Mouse (Mus musculus): ENCODE results near the gene Stac2.

Stac2 gene

GRCm38 (mm10) chr11:98000378-98001140 is 52.7 kb downstream of the Stac2 start:
- in situ Hi-C loops (cut with MboI, MseI): no loop called here

DNA sequence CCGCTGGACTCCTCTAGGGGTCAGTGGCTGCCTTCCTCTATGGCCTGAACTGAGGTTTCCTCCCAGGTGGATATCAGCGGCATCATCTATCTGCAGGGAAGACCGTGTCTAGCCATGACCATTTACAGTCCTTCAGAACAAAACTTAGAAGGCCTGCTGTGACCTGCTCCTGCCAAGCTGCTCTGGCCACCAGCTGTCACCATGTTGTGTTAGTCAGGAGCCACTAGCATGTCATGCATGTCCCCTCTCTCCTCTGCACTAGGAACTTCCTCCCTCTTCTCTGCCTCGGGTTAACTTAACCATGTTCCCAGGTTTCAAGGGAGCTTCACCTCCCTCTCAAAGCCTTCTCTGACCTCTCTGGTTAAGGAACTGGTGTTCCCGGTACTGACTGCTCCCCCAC is 53.5 kb downstream of the Stac2 start:
- in situ Hi-C loops (cut with MboI, MseI): loop anchor here (25.0 kb wide), 1 partner anchor 212 kb away; the partner anchor contains the start of genes 1700001P01Rik, Lasp1 and Rpl23

DNA sequence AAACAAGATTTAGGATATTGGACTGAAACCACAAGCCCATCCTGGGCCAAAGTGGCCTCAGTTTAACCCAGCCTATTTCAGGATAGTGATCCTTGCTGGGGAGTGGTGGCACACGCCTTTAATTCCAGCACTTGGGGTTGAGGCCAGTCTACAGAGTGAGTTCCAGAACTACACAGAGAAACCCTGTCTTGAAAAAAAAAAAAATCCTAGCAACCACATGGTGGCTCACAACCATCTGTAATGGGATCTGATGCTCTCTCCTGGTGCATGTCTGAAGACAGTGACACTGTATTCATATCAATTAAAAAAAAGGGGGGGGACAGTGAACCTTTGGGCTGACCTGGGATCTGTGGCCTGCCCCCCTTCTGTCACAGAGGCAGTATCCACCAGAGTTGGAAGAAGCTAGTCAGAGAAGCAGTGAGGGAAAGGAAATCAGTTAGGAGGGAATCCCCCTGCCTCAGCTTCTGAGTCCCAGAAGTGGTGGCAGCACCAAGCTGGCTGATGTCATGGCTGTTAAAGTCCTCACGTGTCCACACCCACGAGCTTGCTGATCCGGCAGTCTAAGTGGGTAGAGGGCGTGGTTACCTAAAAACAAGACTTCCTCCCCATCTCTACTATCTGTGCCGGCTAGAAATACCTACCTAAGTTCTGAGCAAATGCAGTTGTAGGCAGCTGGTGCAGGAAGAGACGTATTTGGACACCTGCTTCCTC is 54.2 kb downstream of the Stac2 start:
- in situ Hi-C loops (cut with MboI, MseI): loop anchor here (25.0 kb wide), 1 partner anchor 212 kb away; the partner anchor contains the start of genes 1700001P01Rik, Lasp1 and Rpl23

GRCm38 (mm10) chr11:97998074-97998793 is 55.0 kb downstream of the Stac2 start:
- in situ Hi-C loops (cut with MboI, MseI): loop anchor here (25.0 kb wide), 1 partner anchor 211 kb away; the partner anchor contains the start of genes 1700001P01Rik, Lasp1 and Rpl23

DNA sequence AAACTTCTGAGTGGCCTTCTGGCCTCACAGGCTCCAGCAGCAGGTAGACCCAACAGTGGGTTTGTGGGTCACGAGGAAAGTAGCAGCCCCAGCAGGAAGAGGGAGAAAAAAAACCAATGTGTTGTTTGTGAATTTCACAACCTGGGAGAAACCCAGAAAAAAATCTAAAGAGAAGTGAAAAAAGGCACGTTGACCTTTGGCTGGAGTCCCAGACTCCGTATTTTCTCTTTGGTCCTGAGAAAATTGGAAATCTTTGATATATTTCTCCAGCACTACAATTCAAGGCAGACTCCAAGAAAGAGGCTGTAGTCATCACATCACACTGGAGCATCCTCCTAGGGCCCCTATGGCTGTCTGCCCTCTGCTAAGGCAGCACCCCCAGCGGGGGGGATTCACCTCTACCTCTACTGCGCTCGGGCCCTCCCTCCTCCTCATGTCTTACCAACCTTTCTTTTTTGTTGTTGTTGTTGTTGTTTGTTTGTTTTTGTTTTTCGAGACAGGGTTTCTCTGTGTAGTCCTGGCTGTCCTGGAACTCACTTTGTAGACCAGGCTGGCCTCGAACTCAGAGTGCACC is 55.8 kb downstream of the Stac2 start:
- in situ Hi-C loops (cut with MboI, MseI): loop anchor here (25.0 kb wide), 1 partner anchor 210 kb away; the partner anchor contains the start of genes 1700001P01Rik, Lasp1 and Rpl23

- in situ Hi-C loops (cut with MboI, MseI): loop anchor here (25.0 kb wide), 1 partner anchor 209 kb away; the partner anchor contains the start of genes 1700001P01Rik, Lasp1 and Rpl23
Observed at GRCm38 (mm10) chr11:97996691-97997090, 56.6 kb downstream of the Stac2 start.

- in situ Hi-C loops (cut with MboI, MseI): loop anchor here (25.0 kb wide), 1 partner anchor 208 kb away; the partner anchor contains the start of genes 1700001P01Rik, Lasp1 and Rpl23
Observed at GRCm38 (mm10) chr11:97995564-97996288, 57.5 kb downstream of the Stac2 start, which contains the start of gene Arl5c. Gene Arl5c, minus strand, starts transcription at chr11:97996181.

GRCm38 (mm10) chr11:97994539-97995100 is 58.6 kb downstream of the Stac2 start:
- in situ Hi-C loops (cut with MboI, MseI): loop anchor here (5.0 to 25.0 kb wide), 3 partner anchors 33 to 292 kb away; partner anchors contain the start of genes 1700001P01Rik, Lasp1, Pcgf2 and Psmb3

GRCm38 (mm10) chr11:97988530-97989096 is 64.6 kb downstream of the Stac2 start:
- in situ Hi-C loops (cut with MboI, MseI): loop anchor here (25.0 kb wide), 1 partner anchor 201 kb away; the partner anchor contains the start of genes 1700001P01Rik, Lasp1 and Rpl23

- in situ Hi-C loops (cut with MboI, MseI): loop anchor here (25.0 kb wide), 1 partner anchor 201 kb away; the partner anchor contains the start of genes 1700001P01Rik, Lasp1 and Rpl23
Observed at GRCm38 (mm10) chr11:97987551-97988526, 65.4 kb downstream of the Stac2 start.

DNA sequence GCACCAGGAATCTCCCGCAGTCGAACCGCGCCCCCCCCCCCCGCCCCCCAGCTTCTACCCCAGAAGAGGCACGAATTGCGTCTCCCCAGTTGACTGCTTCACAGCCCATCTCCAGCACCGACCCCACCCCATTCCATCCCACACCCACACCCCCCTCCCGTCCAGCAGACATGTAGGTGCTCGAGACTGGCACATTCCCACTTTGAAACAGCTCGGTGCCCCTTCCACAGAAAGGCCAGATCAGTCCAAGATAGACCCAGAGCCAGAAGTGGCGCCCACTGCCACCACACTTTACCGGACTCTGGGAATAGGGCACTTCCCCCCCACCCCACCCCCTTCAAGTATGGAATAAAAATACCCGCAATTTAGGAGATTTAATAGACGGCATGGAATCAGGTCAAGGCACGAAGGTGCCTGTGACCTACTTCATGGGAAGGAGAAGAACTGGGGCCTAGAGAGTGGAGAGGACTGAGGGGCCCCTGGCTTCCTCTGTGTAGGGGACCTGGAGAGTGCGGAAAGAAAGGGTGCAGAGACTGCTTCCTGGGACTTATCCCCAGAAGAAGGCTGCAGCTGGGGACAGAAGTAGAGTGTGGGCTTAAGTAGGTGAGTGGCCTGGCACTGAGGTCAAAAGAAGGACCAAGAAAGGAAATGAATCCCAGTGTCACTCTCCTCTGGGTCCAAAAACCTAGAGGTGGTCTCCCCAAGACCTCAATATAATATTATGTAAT is 66.4 kb downstream of the Stac2 start:
- in situ Hi-C loops (cut with MboI, MseI): loop anchor here (25.0 kb wide), 1 partner anchor 200 kb away; the partner anchor contains the start of genes 1700001P01Rik, Lasp1 and Rpl23

All from regulatory T cell (primary cell).